Mouse (Mus musculus) erythroblast, adult 5-6 weeks (primary cell): Measurements from ENCODE around the gene Tmem138. TPM values are rescaled to one million over a fixed set of nuclear protein-coding genes. Genes with fewer than 3 reads are reported as not detected.
"Not testable (repeated sequence)": the region's sequence is repeated elsewhere in the genome, so short reads cannot be mapped to it uniquely, and the experiment has no call there.

Experiments used
- ATAC-seq: replicated peaks from 2 replicates; pipeline ENCODE4 v1.8.0; 2016; ENCODE audit warnings: moderate number of reproducible peaks, mild to moderate bottlenecking, moderate TSS enrichment, inconsistent platforms; ENCODE audit not compliant: poor library complexity, low FRiP score, severe bottlenecking
- total RNA-seq, 2 experiments: library from RNA; stranded (forward) in 1 of 2; stranded (reverse) in 1 of 2; fragments of 150-400 nt in 1 of 2; fragments of 200-764, 138-1000 nt in 1 of 2; gene quantifications; 2 replicates each; pipeline versions ENCODE4 v1.2.3 to v1.2.4; 2015 to 2017; ENCODE audit warnings: low replicate concordance in 2 of 2

Tmem138 gene
- total RNA-seq, 2 experiments from 2014 or later: 1.7 to 4.9 TPM

DNA sequence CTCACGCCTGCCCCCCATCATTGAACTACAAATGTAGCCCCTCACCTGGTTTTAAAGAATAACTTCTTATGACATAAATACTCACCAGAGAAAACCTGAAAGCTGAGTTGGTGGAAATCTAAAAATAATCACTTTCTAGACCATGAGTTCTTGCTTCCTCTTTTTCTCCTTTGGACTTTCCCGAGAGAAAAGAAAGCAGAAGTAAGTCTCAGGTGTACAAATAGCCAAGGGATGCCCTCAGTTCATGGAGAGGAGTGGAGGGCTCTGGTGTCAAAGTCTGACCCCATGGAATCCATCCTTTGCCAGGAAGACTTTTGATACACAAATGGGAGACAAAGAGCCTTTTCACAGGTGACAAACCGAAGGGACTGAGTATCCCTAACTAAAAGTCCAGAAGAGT is 3.6 kb upstream of the Tmem138 start:
- no peak for ATAC-seq

GRCm38 (mm10) chr19:10580102-10580501 is 2.9 kb upstream of the Tmem138 start:
- ATAC-seq: no peak

DNA sequence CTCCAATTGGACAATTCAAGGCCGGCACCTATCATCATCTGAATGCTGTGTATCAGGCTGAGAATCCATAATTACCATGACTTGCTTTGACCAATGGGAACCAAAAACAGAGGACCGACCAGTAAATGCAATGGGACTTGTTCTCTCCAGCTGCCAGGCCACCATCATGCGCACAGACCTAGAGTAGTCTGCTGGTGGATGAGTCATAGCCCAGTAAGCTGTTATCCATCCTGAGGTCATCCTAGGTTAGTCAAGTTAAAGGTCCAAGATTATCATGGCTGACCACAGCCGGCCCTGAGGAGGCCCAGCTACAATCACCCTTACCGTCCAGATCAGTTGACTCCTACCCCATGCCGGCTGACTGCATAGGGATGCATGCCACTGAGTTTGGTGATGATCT is 7.5 kb downstream of the Tmem138 start:
- no peak for ATAC-seq

- ATAC-seq: no peak
These were observed 11.9 kb downstream of the Tmem138 start for GRCm38 (mm10) chr19:10565217-10565616.

GRCm38 (mm10) chr19:10564278-10564677 is 12.9 kb downstream of the Tmem138 start:
- ATAC-seq: no peak

- no peak for ATAC-seq
These were observed 14.8 kb downstream of the Tmem138 start for GRCm38 (mm10) chr19:10562351-10562750.

GRCm38 (mm10) chr19:10561558-10562314 is 15.4 kb downstream of the Tmem138 start:
- ATAC-seq: no peak

- no peak for ATAC-seq
These were observed 17.1 kb downstream of the Tmem138 start for GRCm38 (mm10) chr19:10560108-10560507.

GRCm38 (mm10) chr19:10557837-10558375 is 19.3 kb downstream of the Tmem138 start:
- ATAC-seq: not testable (repeated sequence)

DNA sequence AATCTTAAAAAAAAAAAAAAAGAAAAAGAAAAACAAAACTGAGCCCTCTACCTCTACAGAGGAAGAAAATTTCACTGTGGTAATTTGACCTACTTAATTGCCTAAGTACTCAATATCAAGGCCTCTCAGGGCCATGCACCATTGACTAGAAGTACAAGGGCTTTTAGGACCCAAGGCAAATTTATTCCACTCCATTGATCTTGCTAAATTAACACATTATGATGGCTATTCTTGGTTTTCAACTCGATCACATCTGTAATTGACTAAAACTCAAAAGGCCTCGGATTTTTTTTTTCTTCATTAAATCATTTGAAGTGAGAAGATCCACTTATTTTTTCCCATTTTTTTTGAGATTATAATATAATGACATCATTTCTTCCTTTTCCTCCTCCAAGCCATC is 19.7 kb downstream of the Tmem138 start:
- ATAC-seq: no peak

DNA sequence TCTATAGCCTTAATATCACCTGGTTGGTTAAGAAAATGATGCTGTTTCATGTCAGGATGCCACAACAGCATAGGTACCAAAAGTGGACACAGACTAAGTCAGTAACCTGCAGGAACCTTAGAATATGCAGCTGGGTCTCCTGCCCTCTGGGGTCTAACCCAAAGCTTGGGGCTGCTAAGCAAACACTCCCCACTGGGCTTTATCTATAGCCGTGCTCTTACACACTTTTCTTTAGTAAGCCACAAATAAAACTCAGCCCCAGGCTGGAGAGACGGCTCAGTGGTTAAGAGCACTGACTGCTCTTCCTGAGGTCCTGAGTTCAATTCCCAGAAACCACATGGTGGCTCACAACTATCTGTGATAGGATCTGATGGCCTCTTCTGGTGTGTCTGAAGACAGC is 20.2 kb downstream of the Tmem138 start:
- no peak for ATAC-seq

DNA sequence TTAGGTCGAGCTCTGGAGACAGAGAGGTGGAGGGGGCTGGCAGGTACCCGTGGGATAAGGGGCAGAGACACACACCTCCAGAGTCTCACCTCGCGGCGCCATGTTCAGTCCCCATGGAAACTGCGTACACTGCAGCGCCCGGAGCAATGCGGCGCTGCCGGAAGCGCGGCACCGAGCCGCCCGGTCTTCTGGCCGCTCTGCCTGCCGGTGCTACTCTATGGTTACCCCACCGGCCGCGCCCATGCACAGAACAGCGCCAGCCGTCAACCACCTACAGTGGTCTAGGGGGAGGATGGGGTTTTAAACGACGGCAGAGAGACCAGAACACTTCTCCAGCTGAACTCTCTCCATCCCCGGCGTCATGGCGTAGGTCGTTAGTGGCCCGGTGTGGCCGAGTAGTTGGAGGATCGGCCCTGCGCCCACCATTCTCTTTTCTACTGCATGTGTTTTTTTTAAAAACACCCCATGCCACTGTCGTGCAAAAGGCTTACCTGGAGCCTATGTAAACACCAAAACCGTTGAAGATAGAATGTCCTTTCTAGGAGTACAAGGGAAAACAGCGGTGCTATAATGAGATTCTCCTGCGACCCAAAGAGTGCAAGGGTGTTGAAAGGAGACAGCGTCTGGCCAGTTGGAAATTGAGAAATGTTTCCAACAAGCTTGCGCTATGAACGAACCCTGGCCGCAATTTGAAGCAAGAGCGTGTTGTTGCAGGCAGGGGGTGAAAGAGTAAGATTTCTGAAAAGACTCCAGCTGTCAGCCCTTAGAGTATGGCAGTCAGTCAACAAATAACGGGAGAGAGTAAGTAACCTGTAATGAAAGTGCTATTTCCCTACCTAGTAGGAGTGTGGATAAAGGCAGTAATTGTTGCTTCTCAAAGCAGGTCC is 21.3 kb downstream of the Tmem138 start, which contains the start of gene Tmem216:
TSS of gene Tmem216 (minus strand) at position 615 of the 887 bp plus-strand sequence.
- ATAC-seq: peak; percentile 99

DNA sequence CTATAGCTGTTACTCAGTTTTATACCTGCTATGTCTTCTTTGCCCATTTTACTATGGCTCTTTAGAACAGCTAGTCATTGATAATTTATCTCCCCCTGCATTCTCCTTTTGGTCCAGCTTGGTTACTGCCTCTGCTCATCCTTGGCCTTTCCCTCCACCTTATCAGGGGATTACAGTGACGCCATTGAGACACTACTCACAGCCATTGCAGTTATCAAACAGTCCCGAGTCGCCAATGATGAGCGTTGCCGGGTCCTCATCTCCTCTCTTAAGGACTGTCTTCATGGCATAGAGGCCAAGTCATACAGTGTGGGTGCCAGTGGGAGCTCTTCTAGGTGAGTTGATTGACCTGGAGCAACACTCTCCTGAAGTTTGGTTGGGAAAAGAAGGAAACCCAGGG is 37.7 kb downstream of the Tmem138 start:
- ATAC-seq: peak; percentile 67; the same call in 1 of the 2 replicates

DNA sequence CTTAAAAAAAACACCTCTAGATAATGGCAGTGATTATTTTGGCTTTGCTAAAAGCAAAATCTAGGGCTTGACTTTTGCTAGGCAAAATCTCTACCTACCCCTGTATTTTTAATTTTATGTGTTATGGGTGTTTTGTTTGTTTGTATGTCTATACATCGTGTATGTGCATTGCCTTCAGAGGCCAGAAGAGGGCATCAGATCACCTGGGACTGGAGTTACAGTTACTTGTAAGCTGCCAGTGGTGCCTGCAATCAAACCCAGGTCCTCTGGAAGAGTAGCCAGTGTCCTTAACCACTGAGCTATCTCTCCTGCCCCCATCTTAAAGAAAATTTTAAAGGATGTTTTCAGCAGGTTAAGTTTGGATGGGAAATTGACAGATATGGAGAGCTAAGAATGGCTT is 47.1 kb downstream of the Tmem138 start:
- no peak for ATAC-seq

DNA sequence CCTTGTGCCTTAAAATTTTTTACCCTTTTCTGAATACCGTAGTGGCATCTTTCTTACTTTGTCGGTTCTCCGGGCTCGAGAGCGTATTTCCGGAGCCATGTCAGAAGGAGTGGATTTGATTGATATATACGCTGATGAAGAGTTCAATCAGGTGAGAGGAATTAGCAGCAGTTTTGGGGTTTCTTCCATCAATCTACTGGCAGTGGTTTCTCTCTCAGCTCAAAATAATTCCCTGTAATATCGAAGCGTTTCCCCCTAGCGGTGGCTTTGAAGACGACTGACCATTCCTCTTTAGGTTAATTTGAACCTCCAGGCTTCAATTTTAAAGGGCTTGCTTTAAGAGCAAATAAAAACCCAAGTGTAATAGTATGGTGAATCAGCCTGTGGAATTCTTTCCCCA is 51.3 kb downstream of the Tmem138 start, which contains the start of gene Sdhaf2:
TSS of gene Sdhaf2 (minus strand) at position 233 of the 400 bp plus-strand sequence.
- peak; percentile 48 for ATAC-seq

GRCm38 (mm10) chr19:10525106-10525901 is 51.9 kb downstream of the Tmem138 start, which contains the start of gene Cpsf7:
Gene Cpsf7, plus strand, starts transcription at chr19:10525266.
- peak; percentile 89 for ATAC-seq

- ATAC-seq: peak; percentile 45
These were observed 52.4 kb downstream of the Tmem138 start for GRCm38 (mm10) chr19:10524784-10525105.

- ATAC-seq: no peak
These were observed 53.6 kb downstream of the Tmem138 start for GRCm38 (mm10) chr19:10523483-10524080.

- ATAC-seq: no peak
These were observed 55.2 kb downstream of the Tmem138 start for GRCm38 (mm10) chr19:10521926-10522325.
